Mouse (Mus musculus) embryonic facial prominence, embryonic 15.5 days (tissue): ENCODE results near the gene Cyb561. TPM values are rescaled to one million over a fixed set of nuclear protein-coding genes. Genes with fewer than 3 reads are reported as not detected.
A peak's percentile ranks its signal among the peaks of the same experiment; 100 is the strongest.

ENCODE experiments used
- ATAC-seq: fragments of 200-750 bp; cut with Nextera tagmentation; 2 replicates; pipeline ENCODE4 v1.8.0; 2017; ENCODE audit warnings: low read depth, moderate TSS enrichment; ENCODE audit not compliant: insufficient number of reproducible peaks, low FRiP score, low TSS enrichment
- H3K27ac ChIP-seq: fragments of 300-500 bp; sonication (generic); replicated peaks from 2 replicates; pipeline ENCODE4 v1.5.1; 2015; ENCODE audit warnings: mild to moderate bottlenecking, inconsistent platforms
- H3K27me3 ChIP-seq: fragments of 300-500 bp; sonication (generic); 2 replicates; pipeline ENCODE4 v1.6.1; 2015; ENCODE audit warnings: inconsistent platforms
- H3K36me3 ChIP-seq: fragments of 300-500 bp; sonication (generic); 2 replicates; pipeline ENCODE4 v1.6.1; 2015; ENCODE audit warnings: mild to moderate bottlenecking, inconsistent platforms
- H3K4me1 ChIP-seq: fragments of 300-500 bp; sonication (generic); 2 replicates; pipeline ENCODE4 v1.6.1; 2015; ENCODE audit warnings: inconsistent platforms
- H3K4me2 ChIP-seq: fragments of 300-500 bp; sonication (generic); replicated peaks from 2 replicates; pipeline ENCODE4 v1.6.1; 2015; ENCODE audit warnings: mild to moderate bottlenecking, inconsistent platforms
- H3K4me3 ChIP-seq: fragments of 300-500 bp; sonication (generic); replicated peaks from 2 replicates; pipeline ENCODE4 v1.5.1; 2015; ENCODE audit warnings: mild to moderate bottlenecking, inconsistent platforms
- H3K9ac ChIP-seq: fragments of 300-500 bp; sonication (generic); 2 replicates; pipeline ENCODE4 v1.6.1; 2015; ENCODE audit warnings: inconsistent platforms
- H3K9me3 ChIP-seq: fragments of 300-500 bp; sonication (generic); replicated peaks from 2 replicates; pipeline ENCODE4 v1.6.1; 2016; ENCODE audit warnings: inconsistent platforms
- WGBS: fragments of 180-500 bp; shearing (Covaris S2); methylation state at CpG from one replicate; pipeline ENCODE4 v1.1.7; 2015; 5-methylcytosine and 5-hydroxymethylcytosine counted together
- polyA plus RNA-seq: library from polyadenylated mRNA; unstranded; fragments of >200 nt; fragmentation: Nextera tagmentation; extraction: Ambion mirVana; gene quantifications from 2 replicates; pipeline ENCODE4 v1.2.1, GENCODE M21; 2015

Gene Cyb561
- polyA plus RNA-seq, 1 experiment from 2014 or later: 34.6 TPM

- peaks cover 20% of the 10 kb centered on the region for H3K4me1 ChIP-seq
- H3K27ac ChIP-seq: no peak overlapping the region
- H3K4me2 ChIP-seq: no peak overlapping the region
- H3K4me3 ChIP-seq: no peak overlapping the region
- H3K27me3 ChIP-seq: no peaks in the 10 kb centered on the region
- H3K36me3 ChIP-seq: no peaks in the 10 kb centered on the region
- WGBS: 85% methylated on average over 9 of the region's 9 CpGs
- no peak for ATAC-seq
- no peaks in the 10 kb centered on the region for H3K9me3 ChIP-seq
- no peak overlapping the region for H3K9ac ChIP-seq
These were observed 1.0 kb downstream of the Cyb561 start for GRCm38 (mm10) chr11:105952111-105952510.

DNA sequence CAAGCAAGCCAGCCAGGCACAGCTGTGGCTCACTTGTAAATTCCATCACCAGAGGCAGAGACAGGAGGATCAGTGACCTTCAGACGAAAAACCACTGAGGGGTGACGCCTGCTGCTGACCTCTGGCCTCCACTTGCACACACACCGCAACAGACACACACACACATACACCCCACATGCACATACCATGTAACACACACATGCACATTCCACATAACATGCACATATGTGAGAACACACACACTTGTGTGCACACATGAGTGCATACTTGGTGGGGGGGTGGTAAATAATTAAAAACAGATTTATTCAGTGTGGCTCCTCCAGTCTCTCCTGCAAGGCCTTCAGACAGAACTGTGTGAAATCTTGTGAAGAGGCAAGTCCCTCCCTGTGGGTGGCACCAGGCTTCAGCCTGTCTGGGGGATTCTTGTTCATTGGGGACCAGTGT is 1.5 kb downstream of the Cyb561 start:
- ATAC-seq: peak; percentile 9; the same call in 1 of the 2 replicates
- no peak overlapping the region for H3K4me3 ChIP-seq
- H3K27me3 ChIP-seq: no peaks in the 10 kb centered on the region
- no peaks in the 10 kb centered on the region for H3K9me3 ChIP-seq
- H3K4me1 ChIP-seq: peaks cover 22% of the 10 kb centered on the region
- H3K27ac ChIP-seq: no peak overlapping the region
- no peak overlapping the region for H3K9ac ChIP-seq
- no peak overlapping the region for H3K4me2 ChIP-seq
- 27% methylated on average over 3 of the region's 3 CpGs for WGBS
- H3K36me3 ChIP-seq: no peaks in the 10 kb centered on the region

DNA sequence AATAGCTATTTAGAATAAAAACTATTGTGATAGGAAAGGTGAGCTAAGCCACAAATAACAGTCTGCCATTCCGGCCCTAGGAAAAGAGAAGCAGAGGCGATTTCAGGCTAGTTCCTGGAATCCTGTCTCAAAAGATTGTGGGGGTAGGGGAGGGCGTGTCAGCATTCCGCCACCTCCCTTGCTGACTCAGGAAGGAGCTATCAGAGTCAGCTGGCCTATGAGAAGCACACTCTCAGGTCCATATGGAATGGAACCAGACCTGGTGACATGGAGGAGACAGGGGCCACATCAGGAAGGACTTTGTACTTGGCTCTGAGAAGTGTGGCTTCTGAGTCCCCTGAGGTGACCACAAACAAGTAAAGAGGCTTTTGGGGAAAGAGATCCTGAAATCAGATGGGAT is 2.6 kb downstream of the Cyb561 start:
- H3K9ac ChIP-seq: no peak overlapping the region
- no peaks in the 10 kb centered on the region for H3K36me3 ChIP-seq
- ATAC-seq: no peak
- H3K4me1 ChIP-seq: peaks cover 25% of the 10 kb centered on the region
- 66% methylated on average over 4 of the region's 4 CpGs for WGBS
- no peak overlapping the region for H3K27ac ChIP-seq
- H3K27me3 ChIP-seq: no peaks in the 10 kb centered on the region
- no peak overlapping the region for H3K4me3 ChIP-seq
- no peak overlapping the region for H3K4me2 ChIP-seq
- no peaks in the 10 kb centered on the region for H3K9me3 ChIP-seq

DNA sequence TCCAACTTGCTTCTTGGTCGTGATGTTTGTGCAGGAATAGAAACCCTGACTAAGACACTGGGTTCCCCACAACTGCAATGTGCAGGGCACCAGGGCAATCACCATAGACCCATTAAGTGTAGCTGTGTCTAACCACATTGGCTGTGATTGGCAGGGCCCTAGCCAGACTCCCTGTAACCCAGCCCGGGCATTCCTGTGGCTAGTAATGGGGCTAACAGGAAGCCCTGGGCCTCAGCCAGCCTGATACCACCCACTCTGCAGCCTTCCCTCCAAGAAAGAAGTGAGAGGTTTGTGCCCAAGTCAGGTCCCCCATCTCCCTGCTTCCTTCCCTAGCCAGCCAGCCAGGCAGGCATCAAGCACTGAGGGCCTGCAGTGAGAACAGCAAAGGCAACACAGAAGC is 4.9 kb downstream of the Cyb561 start:
- Histone ChIP-seq H3K27ac (no peak overlapping the region), H3K4me1 (peaks cover 33% of the 10 kb centered on the region), H3K27me3 (peaks cover 14% of the 10 kb centered on the region), H3K4me2 (no peak overlapping the region), H3K9ac (no peak overlapping the region), H3K36me3 (no peaks in the 10 kb centered on the region), H3K4me3 (no peak overlapping the region), H3K9me3 (no peaks in the 10 kb centered on the region)
- 65% methylated on average over 2 of the region's 2 CpGs for WGBS
- no peak for ATAC-seq

DNA sequence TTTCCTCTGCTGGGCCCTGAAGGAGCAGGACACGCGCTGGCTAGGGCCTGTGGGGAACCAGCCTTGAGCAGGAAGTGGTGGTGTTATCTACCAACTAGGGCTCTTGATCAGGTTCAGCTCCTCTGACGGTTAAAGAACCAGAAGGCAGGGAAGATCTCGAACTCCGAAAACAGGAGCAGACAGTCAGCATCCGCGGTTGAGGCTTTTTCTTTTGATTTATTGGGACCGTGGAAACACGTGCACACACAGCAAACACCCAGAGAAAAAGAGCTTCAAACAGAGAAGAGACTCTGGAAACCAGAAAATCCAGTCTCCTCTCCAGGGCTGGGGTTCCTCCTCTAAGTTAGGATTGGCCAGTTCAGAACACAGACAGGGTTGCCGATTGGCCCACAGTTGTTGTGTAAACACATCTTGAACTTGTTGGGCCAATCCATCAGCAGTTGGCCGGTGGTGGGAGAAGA is 6.4 kb downstream of the Cyb561 start:
- peak overlapping the region; percentile 82 for H3K27ac ChIP-seq
- 38% methylated on average over 11 of the region's 11 CpGs for WGBS
- no peak for ATAC-seq

DNA sequence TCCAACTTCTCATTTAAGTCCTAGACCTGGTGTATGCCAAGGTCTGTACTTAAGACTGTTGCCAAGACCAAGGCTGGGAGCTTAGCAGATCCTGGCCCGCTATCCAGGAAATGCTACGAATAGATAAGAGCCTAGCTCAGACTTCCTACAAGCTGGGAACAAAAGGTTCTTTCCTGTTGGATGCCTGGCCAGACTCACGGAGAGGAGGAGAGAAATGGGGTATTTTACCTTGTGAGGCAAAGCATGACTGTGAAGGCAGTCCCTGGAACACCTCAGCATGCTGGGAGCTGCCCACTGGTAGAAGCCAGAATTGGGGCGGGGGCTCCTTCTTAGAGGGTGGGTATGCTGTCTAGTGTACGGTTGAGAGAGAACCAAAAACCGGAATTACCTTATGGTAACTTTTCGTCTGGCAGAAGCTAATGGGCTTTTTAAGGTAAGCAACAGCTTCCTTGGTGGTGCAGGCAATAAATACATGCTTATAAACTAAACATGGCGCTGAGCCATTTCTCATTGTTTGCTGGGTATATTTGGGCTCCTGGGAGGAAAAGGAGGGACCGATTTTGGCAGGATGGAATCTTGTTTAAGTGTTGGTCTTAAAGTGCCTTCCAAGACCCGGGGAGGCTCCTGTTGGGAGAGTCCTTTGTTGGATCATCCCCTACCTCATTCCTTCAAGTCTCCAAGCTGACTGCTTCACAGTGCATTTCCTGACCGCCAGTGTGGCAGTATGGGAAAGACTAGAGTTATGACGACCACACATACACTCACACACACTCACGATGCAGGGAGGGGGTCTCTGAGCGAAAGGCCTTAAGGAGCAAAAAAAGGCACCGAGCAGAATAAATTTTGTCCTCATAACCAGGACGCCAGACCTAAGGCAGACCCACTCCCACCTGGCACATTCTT is 8.1 kb downstream of the Cyb561 start:
- Histone ChIP-seq H3K4me2 (peak overlapping the region; percentile 96), H3K9me3 (no peaks in the 10 kb centered on the region), H3K27me3 (peaks cover 18% of the 10 kb centered on the region), H3K4me1 (peaks cover 16% of the 10 kb centered on the region), H3K36me3 (no peaks in the 10 kb centered on the region), H3K9ac (no peak overlapping the region), H3K27ac (peak overlapping the region; percentile 65), H3K4me3 (peak overlapping the region; percentile 58)
- WGBS: 67% methylated on average over 16 of the region's 16 CpGs
- no peak for ATAC-seq

More for the DNA sequence above, 6.4 kb downstream of the Cyb561 start:
- H3K27me3 ChIP-seq: peaks cover 18% of the 10 kb centered on the region
- no peak overlapping the region for H3K4me2 ChIP-seq
- no peak overlapping the region for H3K9ac ChIP-seq
- no peaks in the 10 kb centered on the region for H3K36me3 ChIP-seq
- H3K9me3 ChIP-seq: no peaks in the 10 kb centered on the region
- H3K4me3 ChIP-seq: no peak overlapping the region
- H3K4me1 ChIP-seq: peaks cover 21% of the 10 kb centered on the region

GRCm38 (mm10) chr11:105944126-105944621 is 9.0 kb downstream of the Cyb561 start:
- Histone ChIP-seq H3K27ac (peak overlapping the region; percentile 65; the same call in 1 of the 2 replicates), H3K4me1 (peaks cover 16% of the 10 kb centered on the region), H3K27me3 (peaks cover 18% of the 10 kb centered on the region), H3K36me3 (no peaks in the 10 kb centered on the region), H3K9me3 (no peaks in the 10 kb centered on the region), H3K9ac (peak overlapping the region; percentile 47; the same call in 1 of the 2 replicates), H3K4me3 (peak overlapping the region; percentile 58), H3K4me2 (peak overlapping the region; percentile 96)
- 1% methylated on average over 59 of the region's 59 CpGs for WGBS
- ATAC-seq: no peak; the same call in 1 of the 2 replicates

GRCm38 (mm10) chr11:105943133-105944102 is 9.7 kb downstream of the Cyb561 start:
- peak overlapping the region; percentile 65; the same call in 1 of the 2 replicates for H3K27ac ChIP-seq
- H3K27me3 ChIP-seq: peaks cover 18% of the 10 kb centered on the region
- H3K9ac ChIP-seq: peak overlapping the region; percentile 47
- H3K4me2 ChIP-seq: peak overlapping the region; percentile 96
- 6% methylated on average over 47 of the region's 47 CpGs for WGBS
- no peaks in the 10 kb centered on the region for H3K9me3 ChIP-seq
- ATAC-seq: peak; percentile 35
- H3K4me1 ChIP-seq: peaks cover 16% of the 10 kb centered on the region
- H3K36me3 ChIP-seq: no peaks in the 10 kb centered on the region
- peak overlapping the region; percentile 58 for H3K4me3 ChIP-seq

- Histone ChIP-seq H3K9me3 (no peaks in the 10 kb centered on the region), H3K9ac (no peak overlapping the region), H3K4me2 (no peak overlapping the region), H3K4me3 (no peak overlapping the region), H3K36me3 (no peaks in the 10 kb centered on the region), H3K27me3 (peaks cover 18% of the 10 kb centered on the region), H3K27ac (no peak overlapping the region), H3K4me1 (peaks cover 16% of the 10 kb centered on the region)
- no peak for ATAC-seq
- WGBS: 45% methylated on average over 8 of the region's 8 CpGs
These were observed 11.2 kb downstream of the Cyb561 start for GRCm38 (mm10) chr11:105941973-105942372.

GRCm38 (mm10) chr11:105938771-105939170 is 14.4 kb downstream of the Cyb561 start:
- peaks cover 9% of the 10 kb centered on the region for H3K27me3 ChIP-seq
- H3K4me3 ChIP-seq: no peak overlapping the region
- H3K36me3 ChIP-seq: no peaks in the 10 kb centered on the region
- H3K27ac ChIP-seq: no peak overlapping the region
- peaks cover 13% of the 10 kb centered on the region for H3K4me1 ChIP-seq
- no peak overlapping the region for H3K9ac ChIP-seq
- H3K9me3 ChIP-seq: no peaks in the 10 kb centered on the region
- H3K4me2 ChIP-seq: no peak overlapping the region
- ATAC-seq: no peak
- WGBS: 60% methylated on average over 9 of the region's 9 CpGs
